Mouse (Mus musculus): ENCODE results near the gene Sh3rf1.

The Sh3rf1 gene

DNA sequence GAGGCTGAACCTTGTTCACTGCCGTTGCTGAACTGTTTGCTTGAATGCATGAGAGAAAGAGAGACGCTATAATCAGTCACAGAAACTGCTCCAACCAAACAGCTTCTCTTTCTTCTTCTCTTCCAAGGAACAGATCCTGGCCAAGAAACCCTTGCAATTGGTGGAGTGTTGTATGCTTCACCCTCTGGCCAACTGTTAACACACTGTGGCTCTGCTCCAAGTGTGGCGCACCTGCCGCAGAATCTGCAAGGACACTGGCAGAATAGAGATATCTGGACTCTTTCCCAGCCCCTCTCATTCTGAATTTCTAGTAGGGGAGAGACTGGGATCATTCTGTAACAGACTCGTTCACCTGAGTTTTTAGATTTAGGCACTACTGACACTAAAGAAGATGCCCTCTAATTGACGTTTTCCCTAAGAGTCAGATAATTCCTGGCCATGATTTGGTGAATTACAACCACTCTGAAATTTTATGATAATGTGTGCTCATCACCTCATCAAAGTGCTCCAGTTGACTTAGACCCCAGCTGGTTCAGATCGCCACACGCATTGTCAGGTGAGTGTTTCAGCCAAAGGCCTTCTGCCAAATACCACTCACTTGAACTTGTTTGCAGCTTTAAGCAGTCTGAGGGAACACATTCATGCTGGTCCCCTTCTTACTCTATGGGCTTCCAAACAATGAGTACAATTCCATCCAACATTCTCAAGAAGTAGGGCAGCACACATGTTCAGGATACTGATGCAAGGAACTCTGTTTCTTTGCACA is 204.4 kb downstream of the Sh3rf1 start:
- DNase-seq: no peak

DNA sequence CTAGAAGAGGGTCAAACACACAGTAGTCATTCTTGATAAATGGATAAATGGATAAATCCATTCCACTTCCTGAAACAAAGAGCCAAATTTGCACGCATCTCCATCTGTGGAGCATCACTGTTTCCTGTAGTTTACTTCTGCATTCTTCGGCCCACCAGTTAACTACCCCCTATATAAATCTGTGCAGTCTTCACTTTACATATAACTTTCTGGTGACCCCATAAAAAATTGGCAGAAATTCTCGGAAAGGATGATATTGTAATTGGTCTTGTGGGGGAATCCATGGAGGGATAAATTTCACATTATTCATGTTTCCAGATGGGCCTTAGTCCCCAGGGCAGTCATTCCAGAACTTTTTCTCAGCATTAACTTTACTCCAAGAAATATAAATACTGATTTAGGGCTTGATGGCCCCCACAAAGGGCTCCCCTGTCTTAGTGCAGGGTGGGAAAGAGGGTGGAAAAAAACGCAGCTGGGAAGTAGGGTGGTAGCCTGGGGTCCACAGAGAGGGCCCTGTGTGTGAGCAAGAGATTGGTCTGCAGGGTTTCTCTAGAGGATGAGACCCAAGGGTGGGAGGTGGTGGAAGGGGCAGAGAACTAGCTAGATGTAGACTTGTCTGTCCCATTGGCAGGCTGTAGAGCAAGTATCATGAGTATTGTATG is 205.3 kb downstream of the Sh3rf1 start:
- no peak for DNase-seq

DNA sequence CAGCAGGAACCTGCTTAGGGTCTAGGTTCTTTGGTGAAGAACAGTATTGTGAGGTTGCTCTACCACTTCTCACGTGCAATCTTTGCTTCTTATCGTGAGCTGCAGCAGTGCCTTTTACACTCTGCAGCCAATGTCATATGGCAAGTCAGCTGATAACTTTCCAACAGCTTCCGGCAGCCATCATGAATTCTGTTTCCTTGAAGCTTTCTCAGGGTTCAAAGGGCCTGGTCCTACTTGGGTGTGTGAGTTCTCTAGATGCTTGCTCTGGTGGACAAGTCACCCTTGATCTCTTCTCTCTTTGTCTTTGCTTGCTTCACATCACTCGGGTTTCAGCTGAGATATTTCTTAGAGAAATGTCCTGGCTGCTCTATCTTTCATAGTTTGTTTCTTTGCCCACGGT is 211.8 kb downstream of the Sh3rf1 start:
- DNase-seq: no peak

DNA sequence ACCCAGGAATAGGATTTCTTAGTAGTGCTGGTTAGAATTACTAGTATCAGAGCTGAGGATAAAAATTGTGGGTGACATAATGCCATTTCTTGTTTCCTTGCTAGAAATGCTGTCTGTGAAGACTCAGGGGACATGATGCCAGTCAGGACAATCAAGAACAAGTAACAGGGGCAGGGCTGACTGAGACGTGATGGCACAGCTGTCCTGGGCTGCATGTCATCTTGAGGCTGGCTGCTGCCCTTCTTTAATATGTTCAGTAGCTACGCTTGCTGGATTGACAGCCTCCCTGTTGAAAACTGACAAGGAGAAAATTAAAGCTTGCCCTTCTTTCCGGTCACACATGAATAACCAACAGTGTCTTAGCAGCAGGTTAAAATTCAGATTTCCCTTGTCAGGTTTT is 212.5 kb downstream of the Sh3rf1 start:
- no peak for DNase-seq

DNA sequence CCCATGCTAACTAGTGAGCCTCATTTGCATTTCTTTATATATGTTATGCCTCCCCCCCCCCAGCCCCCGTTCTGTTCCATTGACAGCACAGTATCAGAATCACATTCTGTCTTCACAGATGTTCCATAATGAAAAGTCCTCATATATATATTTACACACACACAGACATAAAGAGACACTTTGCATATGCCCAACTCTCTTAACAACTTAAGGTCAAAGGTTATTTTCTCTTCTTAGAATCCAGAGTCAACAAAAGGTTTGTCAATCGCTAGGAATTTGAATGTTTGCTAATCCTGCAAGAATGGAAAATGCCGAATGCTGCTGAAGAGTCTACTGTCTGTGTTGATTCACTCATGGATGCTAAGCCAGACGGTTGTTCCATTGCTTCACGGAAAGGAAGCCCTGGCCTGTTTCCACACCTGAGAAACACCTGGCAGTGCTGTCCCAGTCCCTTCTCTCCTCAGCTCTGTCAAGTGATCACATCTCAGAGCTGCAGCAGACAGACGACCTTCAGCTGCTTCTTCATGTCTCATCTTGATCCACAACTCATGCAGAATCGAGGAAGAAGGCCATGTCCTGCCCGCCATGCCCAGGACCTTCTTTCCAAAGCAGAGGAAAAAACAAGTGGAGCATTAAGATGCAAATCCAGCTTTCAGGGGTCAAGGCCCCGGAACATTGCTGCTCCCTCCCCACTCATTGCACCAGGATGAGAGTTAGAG is 213.1 kb downstream of the Sh3rf1 start:
- DNase-seq: no peak

DNA sequence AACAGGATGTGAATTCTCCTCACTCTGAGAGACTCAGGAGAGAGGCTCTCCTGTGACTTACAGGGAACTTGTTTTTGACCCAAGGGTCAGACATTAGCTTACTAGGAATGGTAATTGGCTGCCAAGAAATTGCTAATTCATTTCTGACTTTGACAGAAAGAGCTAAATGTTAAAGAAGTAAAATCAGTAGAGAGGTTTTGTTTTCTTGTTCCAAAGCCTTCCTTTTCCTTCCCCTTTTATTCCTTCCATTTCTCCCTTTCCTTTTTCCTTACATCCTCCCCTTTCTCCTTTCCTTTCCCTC is 213.6 kb downstream of the Sh3rf1 start:
- DNase-seq: no peak

DNA sequence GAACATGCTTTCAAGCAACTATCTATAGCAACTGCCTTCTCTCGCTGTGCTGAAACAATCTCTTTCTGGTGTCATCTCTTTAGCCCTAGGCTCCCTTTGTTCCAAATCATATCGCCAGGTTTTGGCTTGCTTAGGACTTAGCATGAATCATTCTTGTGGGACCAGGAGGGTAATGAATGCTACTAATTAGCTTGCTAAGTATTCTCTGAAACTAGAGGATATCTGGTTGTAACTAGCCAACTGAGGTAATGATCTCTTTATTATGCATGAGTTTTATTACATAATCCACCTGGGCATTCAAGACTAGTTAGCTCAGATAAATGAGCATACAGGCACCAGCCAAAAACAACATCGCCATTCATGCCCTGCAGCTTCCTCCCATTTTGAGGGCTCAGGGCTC is 219.3 kb downstream of the Sh3rf1 start:
- no peak for DNase-seq

DNA sequence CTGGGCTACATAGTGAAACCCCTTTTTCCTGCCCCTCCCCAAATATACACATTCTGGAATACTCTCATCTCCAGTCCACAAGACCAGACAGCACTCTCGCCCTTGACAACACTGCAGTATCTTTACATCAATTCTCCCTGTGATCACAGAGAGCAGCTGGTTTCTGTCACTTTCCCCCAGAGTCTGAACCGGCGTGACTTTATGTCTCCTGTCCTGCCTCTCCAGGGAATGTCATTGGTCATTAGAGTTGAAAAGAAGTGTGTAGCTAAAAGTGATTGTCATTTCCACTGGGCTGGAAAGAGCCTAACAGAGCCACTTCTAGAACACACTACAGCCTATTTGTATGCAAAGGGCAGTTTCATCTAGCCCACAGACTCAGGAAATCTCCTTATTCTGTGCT is 220.7 kb downstream of the Sh3rf1 start:
- peak; percentile 30 for DNase-seq

All from kidney, postnatal 10 days (tissue).